Mouse (Mus musculus): ENCODE measurements at regions not wholly inside any gene's neighbourhood (a gene's known extent, or its start where the extent isn't known, plus 50 kb on each side); places are given as distances from the start of the nearest gene placed in this dataset.

DNA sequence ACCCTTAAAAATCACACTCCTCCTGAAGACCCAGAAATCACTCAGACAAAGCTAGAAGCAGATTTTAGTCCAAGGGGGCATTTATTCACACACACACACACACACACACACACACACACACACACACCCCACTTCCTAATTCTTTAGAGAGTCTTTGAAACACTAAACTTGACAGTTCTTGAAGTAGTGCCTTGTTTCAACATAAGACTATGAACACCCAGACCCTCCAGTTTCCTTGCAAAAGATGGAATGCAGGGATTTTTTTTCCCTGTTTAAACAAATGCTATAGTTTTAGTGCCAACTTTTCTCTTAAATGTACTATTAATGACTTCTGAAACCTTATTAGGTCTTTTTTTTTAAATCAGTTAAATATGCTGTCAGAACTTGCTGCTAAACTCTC lies 279.2 kb upstream of the Fat1 start:
- H3K4me3 ChIP-seq: no peak overlapping the region
- no peaks in the 10 kb centered on the region for H3K9me3 ChIP-seq
- no peaks in the 10 kb centered on the region for H3K27me3 ChIP-seq
- no peaks in the 10 kb centered on the region for H3K36me3 ChIP-seq
- H3K4me1 ChIP-seq: no peaks in the 10 kb centered on the region
- ATAC-seq (ENCODE audit: insufficient number of reproducible peaks, insufficient read depth, low FRiP score, low TSS enrichment, low read depth): no peak
- H3K9ac ChIP-seq: no peak overlapping the region
- H3K27ac ChIP-seq: no peak overlapping the region
- no peak overlapping the region for H3K4me2 ChIP-seq

DNA sequence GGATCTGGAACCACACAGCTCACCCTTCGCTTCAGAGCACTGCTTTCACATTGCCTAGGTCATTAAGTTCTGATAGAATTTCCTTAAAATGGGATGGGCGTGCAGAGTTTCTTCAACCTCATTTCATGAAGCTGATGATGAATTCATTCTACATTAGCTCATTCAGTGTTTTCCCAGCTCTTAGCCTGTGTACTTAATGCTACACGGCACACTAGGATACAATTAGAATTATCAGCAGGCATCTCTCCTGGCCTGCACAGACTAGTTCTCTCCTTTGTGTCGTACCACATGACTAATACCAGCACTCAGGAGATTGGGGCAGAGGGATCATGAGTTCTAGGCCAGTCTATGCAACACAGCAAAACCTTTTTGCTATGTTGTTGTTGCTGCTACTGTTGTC lies 278.8 kb upstream of the Fat1 start:
- ATAC-seq (ENCODE audit: insufficient number of reproducible peaks, insufficient read depth, low FRiP score, low TSS enrichment, low read depth): no peak
- H3K4me2 ChIP-seq: no peak overlapping the region

GRCm38 (mm10) chr8:44661696-44662095 lies 273.6 kb upstream of the Fat1 start:
- no peak for ATAC-seq (ENCODE audit: insufficient number of reproducible peaks, insufficient read depth, low FRiP score, low TSS enrichment, low read depth)
- no peaks in the 10 kb centered on the region for H3K4me1 ChIP-seq

More for the DNA sequence above, 278.8 kb upstream of the Fat1 start:
- Histone ChIP-seq H3K4me3 (no peak overlapping the region), H3K27me3 (no peaks in the 10 kb centered on the region), H3K4me1 (no peaks in the 10 kb centered on the region), H3K36me3 (no peaks in the 10 kb centered on the region), H3K9ac (no peak overlapping the region), H3K27ac (no peak overlapping the region), H3K9me3 (no peaks in the 10 kb centered on the region)
- 80% methylated on average over 4 of the region's 4 CpGs for WGBS

DNA sequence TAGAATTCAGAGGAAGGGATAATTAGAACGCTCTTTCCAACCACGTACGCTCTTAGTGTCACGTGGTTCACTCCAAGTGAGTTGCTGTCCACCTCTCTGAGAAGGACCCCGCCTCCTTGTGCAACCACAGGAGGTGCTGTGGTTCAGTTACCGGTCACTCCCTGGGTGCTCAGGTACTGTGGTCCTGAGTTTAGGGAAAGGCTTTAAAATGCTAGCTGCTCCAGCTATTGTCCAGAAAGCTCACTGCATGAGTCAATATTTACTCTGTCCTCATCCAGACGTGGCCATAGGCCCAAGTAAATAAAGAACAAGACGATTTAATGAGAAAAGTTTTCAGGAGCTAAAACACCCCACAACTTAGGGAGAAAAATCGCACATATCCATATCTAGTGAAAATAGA lies 248.1 kb upstream of the Fat1 start:
- Histone ChIP-seq H3K9ac (no peak overlapping the region), H3K9me3 (no peaks in the 10 kb centered on the region), H3K4me2 (no peak overlapping the region), H3K4me1 (peaks cover 10% of the 10 kb centered on the region), H3K27me3 (no peaks in the 10 kb centered on the region), H3K27ac (no peak overlapping the region), H3K36me3 (no peaks in the 10 kb centered on the region), H3K4me3 (no peak overlapping the region)
- 92% methylated on average over 9 of the region's 9 CpGs for WGBS
- ATAC-seq (ENCODE audit: insufficient number of reproducible peaks, insufficient read depth, low FRiP score, low TSS enrichment, low read depth): no peak

More at GRCm38 (mm10) chr8:44661696-44662095, 273.6 kb upstream of the Fat1 start:
- no peaks in the 10 kb centered on the region for H3K27me3 ChIP-seq
- H3K9ac ChIP-seq: no peak overlapping the region
- no peaks in the 10 kb centered on the region for H3K9me3 ChIP-seq
- H3K4me2 ChIP-seq: no peak overlapping the region
- H3K36me3 ChIP-seq: no peaks in the 10 kb centered on the region
- 60% methylated on average over 2 of the region's 2 CpGs for WGBS
- no peak overlapping the region for H3K27ac ChIP-seq
- no peak overlapping the region for H3K4me3 ChIP-seq

- WGBS: 81% methylated on average over 9 of the region's 9 CpGs
- no peak overlapping the region for H3K27ac ChIP-seq
- H3K27me3 ChIP-seq: no peaks in the 10 kb centered on the region
- no peak overlapping the region for H3K4me2 ChIP-seq
- H3K4me1 ChIP-seq: peaks cover 14% of the 10 kb centered on the region
- no peak for ATAC-seq (ENCODE audit: insufficient number of reproducible peaks, insufficient read depth, low FRiP score, low TSS enrichment, low read depth)
- no peak overlapping the region for H3K4me3 ChIP-seq
- no peaks in the 10 kb centered on the region for H3K36me3 ChIP-seq
- no peak overlapping the region for H3K9ac ChIP-seq
- no peaks in the 10 kb centered on the region for H3K9me3 ChIP-seq
Measured at GRCm38 (mm10) chr8:44689837-44690592, 245.2 kb upstream of the Fat1 start.

GRCm38 (mm10) chr8:44690593-44690950 lies 244.7 kb upstream of the Fat1 start:
- Histone ChIP-seq H3K9me3 (no peaks in the 10 kb centered on the region), H3K4me1 (peaks cover 14% of the 10 kb centered on the region), H3K27ac (no peak overlapping the region), H3K27me3 (no peaks in the 10 kb centered on the region), H3K9ac (no peak overlapping the region), H3K4me3 (no peak overlapping the region), H3K4me2 (no peak overlapping the region), H3K36me3 (no peaks in the 10 kb centered on the region)
- WGBS: 63% methylated on average over 4 of the region's 4 CpGs
- no peak for ATAC-seq (ENCODE audit: insufficient number of reproducible peaks, insufficient read depth, low FRiP score, low TSS enrichment, low read depth)

- H3K27me3 ChIP-seq: no peaks in the 10 kb centered on the region
- 31% methylated on average over 7 of the region's 7 CpGs for WGBS
Measured at GRCm38 (mm10) chr8:44691140-44691539, 244.1 kb upstream of the Fat1 start.

DNA sequence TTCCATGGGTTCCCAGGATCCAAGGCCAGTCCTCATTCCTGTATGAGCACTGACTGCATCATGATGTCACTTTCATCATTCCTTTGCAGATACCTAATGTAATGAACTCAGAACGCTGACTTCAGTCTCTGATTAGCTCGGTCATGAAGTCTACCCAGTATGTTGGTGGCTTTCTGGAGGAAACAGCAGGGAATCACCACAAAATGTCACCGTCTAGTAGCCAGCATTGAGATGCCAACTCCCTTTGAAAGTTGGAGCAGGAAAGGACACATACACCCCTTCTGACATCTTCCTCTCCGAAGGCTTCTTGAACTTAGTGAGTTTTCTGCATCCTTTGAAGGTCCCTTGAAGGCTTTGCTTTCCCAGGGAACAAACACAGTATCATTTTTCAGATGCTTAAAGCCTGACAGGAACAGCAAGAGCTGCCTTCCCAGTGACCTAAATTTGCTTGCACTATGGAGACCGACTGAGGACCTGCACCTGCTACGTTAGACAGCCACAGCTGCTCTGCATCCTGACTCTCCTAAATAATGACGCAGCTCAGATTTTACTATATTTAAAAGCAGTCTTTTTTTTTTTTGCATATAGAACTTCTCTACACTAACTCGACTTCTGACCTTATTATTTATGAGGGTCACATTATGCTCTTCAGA lies 243.1 kb upstream of the Fat1 start:
- Histone ChIP-seq H3K27me3 (no peaks in the 10 kb centered on the region), H3K9ac (no peak overlapping the region), H3K4me1 (peaks cover 19% of the 10 kb centered on the region), H3K9me3 (no peaks in the 10 kb centered on the region), H3K4me2 (no peak overlapping the region), H3K36me3 (no peaks in the 10 kb centered on the region), H3K4me3 (no peak overlapping the region), H3K27ac (no peak overlapping the region)
- WGBS: 77% methylated on average over 8 of the region's 8 CpGs
- no peak for ATAC-seq (ENCODE audit: insufficient number of reproducible peaks, insufficient read depth, low FRiP score, low TSS enrichment, low read depth)

More at GRCm38 (mm10) chr8:44691140-44691539, 244.1 kb upstream of the Fat1 start:
- H3K36me3 ChIP-seq: no peaks in the 10 kb centered on the region
- no peak overlapping the region for H3K27ac ChIP-seq
- H3K9me3 ChIP-seq: no peaks in the 10 kb centered on the region
- H3K4me2 ChIP-seq: no peak overlapping the region
- H3K9ac ChIP-seq: no peak overlapping the region
- ATAC-seq (ENCODE audit: insufficient number of reproducible peaks, insufficient read depth, low FRiP score, low TSS enrichment, low read depth): no peak
- peaks cover 18% of the 10 kb centered on the region for H3K4me1 ChIP-seq
- H3K4me3 ChIP-seq: no peak overlapping the region

DNA sequence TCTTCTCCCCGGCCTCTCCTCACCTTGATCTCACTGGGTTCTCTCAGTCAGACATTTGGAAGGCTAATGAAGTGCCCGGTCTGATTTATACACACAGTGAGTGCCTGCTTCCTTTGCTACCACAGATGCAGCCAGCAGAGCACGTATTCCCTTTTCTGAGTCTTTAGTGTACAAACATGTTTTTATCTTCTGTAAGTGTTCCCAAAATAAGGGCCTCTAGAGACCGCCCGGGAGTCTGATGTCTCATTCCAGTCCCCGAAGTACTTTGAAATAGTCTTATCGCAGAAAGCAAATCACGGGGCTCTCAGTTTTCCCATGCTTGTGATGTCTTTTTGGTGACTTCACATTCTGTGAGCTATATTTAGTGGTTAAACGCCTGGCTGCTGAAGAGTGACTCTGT lies 240.4 kb upstream of the Fat1 start:
- ATAC-seq (ENCODE audit: insufficient number of reproducible peaks, insufficient read depth, low FRiP score, low TSS enrichment, low read depth): no peak
- H3K4me2 ChIP-seq: no peak overlapping the region
- H3K27ac ChIP-seq: no peak overlapping the region
- peaks cover 19% of the 10 kb centered on the region for H3K4me1 ChIP-seq
- no peak overlapping the region for H3K4me3 ChIP-seq
- no peaks in the 10 kb centered on the region for H3K36me3 ChIP-seq
- WGBS: 68% methylated on average over 9 of the region's 9 CpGs
- no peaks in the 10 kb centered on the region for H3K27me3 ChIP-seq
- no peaks in the 10 kb centered on the region for H3K9me3 ChIP-seq
- H3K9ac ChIP-seq: no peak overlapping the region

DNA sequence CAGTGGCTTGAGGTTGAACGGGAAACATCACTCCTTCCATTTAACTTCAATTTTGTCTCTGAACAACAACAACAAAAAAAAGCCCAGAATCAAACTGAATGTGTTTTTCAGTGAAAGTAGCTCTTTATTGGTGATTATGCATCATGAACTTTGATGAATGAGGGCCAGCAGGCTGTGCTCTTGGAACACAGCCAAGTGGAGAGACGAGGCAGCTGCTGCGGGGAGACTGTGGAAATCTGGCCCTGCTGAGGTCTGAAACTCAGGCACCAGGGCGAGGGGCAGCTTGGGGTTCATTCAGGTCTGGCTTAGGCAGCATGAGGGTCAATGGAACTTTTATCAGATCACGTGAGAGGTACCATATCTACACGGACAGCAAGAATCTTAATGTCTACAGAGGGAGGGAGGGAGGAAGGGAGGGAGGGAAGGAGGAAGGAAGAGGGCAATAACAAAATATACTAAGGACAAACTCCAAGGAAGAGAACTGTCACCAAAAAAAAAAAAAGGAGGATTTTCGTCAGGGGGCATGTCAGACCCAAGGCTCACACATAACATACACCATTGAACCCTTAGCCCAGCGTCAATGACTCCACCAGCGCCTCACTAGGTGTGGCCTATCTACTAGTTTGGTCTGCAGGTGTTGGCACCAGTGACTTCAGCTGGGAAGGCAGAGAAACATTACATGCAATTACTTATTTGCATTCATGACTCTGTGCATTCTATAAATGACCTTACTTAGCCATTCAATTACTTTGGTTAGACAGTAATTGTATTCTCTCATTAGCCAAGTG lies 239.0 kb upstream of the Fat1 start:
- no peak overlapping the region for H3K4me3 ChIP-seq
- H3K4me2 ChIP-seq: no peak overlapping the region
- WGBS: 43% methylated on average over 9 of the region's 9 CpGs
- no peaks in the 10 kb centered on the region for H3K27me3 ChIP-seq
- no peaks in the 10 kb centered on the region for H3K36me3 ChIP-seq
- H3K9me3 ChIP-seq: no peaks in the 10 kb centered on the region
- H3K4me1 ChIP-seq: peaks cover 10% of the 10 kb centered on the region
- H3K9ac ChIP-seq: no peak overlapping the region
- ATAC-seq (ENCODE audit: insufficient number of reproducible peaks, insufficient read depth, low FRiP score, low TSS enrichment, low read depth): no peak
- H3K27ac ChIP-seq: no peak overlapping the region

DNA sequence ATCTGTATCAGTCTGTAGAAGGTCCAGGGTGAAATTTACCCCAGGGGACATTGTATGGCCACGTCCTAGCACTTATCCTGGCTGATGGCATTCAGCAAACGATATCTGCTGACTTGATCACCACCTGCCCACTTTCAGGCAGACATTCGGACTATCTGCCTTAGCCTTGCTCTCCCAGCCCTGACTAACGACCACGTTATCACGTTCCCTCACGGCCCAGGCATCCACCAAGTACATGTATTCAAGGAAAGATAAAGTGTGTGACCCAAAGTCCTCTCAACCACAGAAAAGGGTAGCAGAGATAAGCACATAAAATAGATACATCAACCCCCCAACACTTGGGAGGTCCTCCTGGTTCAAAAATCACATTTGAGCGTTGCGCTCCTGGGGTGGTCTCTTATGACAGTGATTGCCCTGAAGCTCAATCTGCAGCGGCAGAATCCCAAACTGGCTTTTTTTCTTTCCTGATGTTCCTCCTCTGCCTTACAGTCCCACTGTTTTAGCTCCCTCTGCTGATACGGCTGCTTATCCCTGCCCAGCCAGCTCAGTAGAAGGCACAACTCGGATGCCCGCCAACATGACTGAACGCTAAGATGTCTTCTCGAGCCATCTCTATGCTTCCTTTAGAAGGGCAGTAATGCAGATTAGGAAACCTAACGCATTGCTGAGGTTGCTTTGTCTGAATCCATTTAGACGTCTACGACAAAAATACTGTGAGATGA lies 235.7 kb upstream of the Fat1 start:
- no peaks in the 10 kb centered on the region for H3K36me3 ChIP-seq
- no peak overlapping the region for H3K4me3 ChIP-seq
- no peak for ATAC-seq (ENCODE audit: insufficient number of reproducible peaks, insufficient read depth, low FRiP score, low TSS enrichment, low read depth)
- H3K4me1 ChIP-seq: peaks cover 10% of the 10 kb centered on the region; the same call in 1 of the 2 replicates
- H3K9me3 ChIP-seq: no peaks in the 10 kb centered on the region
- no peak overlapping the region for H3K27ac ChIP-seq
- no peak overlapping the region for H3K9ac ChIP-seq
- 83% methylated on average over 18 of the region's 18 CpGs for WGBS
- no peaks in the 10 kb centered on the region for H3K27me3 ChIP-seq
- no peak overlapping the region for H3K4me2 ChIP-seq
